Mouse (Mus musculus): ENCODE measurements at regions not wholly inside any gene's neighbourhood (a gene's known extent, or its start where the extent isn't known, plus 50 kb on each side); places are given as distances from the start of the nearest gene placed in this dataset.

DNA sequence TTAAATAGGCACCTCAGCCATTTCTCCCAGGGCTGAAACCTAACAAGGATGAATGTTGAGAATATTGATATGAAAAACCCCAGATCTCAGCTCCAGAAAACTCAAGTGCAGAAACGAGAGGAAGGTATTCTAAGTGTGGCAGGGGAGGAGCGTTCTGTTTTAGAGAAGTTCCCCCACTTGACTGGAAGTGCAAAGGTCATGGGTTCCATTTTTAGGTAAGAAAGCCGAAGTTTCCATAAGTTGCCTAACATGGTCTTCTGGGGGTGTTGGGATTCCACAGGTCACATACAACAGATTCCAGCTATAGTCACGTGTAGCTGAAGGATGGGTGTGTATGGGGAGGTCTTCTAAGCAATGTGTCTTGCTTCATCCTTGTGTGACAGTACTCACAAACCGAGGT is 352.9 kb downstream of the Nuak1 start:
- DNase-seq (ENCODE audit: low spot score in 2 of 2) = no peak

DNA sequence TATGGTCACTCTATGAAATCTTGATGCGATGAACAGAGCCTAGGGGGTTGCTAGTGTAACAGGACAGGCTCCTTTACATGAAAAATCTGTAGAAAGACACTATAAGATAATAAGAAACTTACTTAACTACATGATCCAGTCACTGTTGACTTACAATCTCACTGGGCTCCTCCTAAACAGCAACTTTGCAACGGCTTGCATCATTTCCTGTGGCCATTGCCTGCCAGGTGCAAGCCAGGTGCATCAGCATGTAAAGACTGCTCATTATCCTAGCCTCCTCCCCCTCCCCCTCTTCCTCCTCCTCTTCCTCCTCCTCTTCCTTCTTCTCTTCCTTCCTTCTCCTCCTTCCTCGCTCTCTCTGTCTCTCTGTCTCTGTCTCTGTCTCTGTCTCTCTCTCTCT is 352.5 kb downstream of the Nuak1 start:
- DNase-seq (ENCODE audit: low spot score in 2 of 2) = no peak

DNA sequence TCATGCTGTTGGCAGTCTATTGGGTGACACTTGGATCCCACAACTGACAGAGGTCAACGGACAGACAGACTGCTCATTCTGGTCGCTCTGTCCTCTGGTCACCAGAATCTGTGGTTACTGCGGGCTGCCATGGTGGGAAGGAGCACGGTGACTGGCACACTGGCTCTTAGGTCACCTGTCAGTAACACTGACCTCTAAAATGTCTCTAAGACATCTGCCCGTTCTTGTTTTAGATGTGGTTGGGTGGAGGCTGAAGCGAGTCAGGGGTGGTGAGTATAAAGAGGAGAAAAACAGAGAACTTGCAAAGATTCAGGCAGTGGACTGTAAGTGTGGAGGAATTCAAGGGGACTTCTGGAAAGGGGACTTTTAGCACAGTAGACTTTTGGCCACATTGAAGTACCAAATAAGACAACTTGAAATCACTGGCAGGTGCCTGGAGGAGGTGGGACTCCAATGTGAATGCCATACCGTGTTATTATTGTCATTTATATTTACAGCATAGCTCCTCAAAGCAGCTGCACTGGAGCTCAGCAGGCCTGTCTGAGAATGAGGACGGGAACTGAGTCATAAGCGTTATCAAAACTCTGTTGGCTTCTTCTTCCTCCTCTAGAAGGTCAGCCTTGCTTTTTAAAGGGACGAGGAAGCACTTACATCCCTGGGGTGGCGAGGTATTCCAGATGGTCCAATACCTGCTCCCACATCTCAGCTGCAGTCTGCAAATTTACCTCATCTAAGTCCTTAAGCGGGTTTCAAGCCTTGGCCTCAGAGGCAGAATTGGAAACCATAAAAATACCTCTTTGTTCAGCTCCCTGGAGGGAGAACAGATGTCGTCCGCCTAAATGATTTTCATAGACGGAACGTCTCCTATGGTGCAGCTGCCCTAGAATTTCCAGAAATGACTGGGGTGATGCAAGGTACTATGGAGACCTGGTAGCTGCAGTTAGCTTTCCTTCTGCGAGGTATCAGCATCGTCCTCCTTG is 351.3 kb downstream of the Nuak1 start:
- DNase-seq (ENCODE audit: low spot score in 2 of 2) = no peak

GRCm38 (mm10) chr10:84093919-84094318 is 346.5 kb downstream of the Nuak1 start:
- no peak for DNase-seq (ENCODE audit: low spot score in 2 of 2)

DNA sequence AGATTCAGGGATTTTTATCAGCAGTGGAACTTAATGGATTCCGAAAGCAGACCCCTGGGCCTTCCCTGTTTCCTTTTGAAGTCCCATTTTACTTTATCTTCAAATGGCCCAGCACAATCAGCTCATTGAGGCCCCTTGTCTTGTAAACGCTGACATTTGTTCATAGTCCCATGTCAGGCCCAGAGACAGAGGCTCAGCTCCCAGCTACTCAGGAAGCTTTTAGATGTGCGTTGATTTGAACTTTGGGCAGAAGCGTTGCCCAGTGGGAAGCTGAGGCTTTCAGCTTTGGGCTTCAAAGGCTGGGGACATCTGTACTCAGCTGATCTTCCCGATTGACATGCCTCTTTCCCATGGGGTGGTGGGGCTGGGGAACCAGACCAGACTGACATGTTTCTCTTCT is 343.2 kb downstream of the Nuak1 start:
- DNase-seq (ENCODE audit: low spot score in 2 of 2) = no peak

DNA sequence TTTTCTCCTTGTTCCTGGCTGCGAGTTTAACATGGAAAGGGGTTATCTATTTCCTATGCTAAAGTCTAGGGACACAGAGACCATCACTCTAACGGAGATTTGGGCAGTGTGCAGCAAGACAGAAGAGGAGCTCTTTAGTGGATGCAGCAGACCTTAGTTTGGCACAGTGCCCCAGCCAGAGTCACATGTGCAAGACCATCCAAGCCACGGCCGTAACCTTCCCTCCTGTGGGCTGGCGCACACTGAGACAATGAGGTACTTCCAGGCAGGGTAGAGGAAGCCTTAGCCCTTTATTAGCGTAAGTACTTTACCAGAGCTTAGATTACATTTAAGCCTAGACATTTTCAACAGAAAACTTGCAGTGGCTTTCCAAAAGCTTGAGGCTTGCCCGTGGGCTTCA is 336.4 kb downstream of the Nuak1 start:
- DNase-seq (ENCODE audit: low spot score in 2 of 2) = no peak

DNA sequence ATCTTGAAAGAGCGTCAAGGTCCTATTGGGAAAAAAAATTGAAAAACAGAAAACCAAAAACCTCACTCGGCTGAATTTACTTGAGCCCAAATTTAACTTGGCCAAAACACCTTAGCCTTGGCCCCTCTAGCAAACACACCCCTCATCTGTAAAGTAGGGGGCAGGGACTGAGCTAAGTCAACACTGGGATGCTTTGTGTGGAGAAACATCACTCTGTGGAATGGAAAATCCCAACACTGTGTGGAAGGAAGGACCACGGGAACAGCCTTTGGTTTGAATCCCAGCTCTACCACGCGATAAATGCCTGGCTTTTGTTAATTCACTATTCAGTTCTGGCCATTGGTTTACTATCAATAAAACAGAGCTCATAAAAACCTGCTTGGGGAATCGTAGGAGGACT is 335.8 kb downstream of the Nuak1 start:
- no peak for DNase-seq (ENCODE audit: low spot score in 2 of 2)

- DNase-seq (ENCODE audit: low spot score in 2 of 2) = no peak
Observed at GRCm38 (mm10) chr10:84109680-84110371, 330.6 kb downstream of the Nuak1 start.

GRCm38 (mm10) chr10:84110372-84110985 is 329.9 kb downstream of the Nuak1 start:
- no peak for DNase-seq (ENCODE audit: low spot score in 2 of 2)

- no peak for DNase-seq (ENCODE audit: low spot score in 2 of 2)
Observed at GRCm38 (mm10) chr10:84111502-84111901, 328.9 kb downstream of the Nuak1 start.

DNA sequence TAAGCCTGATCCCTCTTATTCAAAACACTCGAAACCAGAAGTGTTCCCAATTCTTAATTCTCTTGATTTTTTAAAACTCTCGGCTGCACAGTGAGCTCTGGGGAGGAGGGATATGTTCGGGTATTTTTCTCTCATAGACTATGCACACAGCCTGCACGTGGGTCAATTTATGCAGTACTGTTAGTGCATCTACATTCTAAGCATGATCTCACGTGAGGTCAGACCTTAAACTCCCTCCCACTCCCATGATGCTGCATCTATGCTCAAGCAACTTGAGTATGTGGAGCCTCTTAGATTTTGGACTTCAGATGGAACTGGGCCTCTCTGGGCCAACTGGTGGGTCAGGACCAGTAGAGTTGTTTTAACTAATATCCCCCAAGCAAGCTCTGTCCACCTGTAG is 328.5 kb downstream of the Nuak1 start:
- no peak for DNase-seq (ENCODE audit: low spot score in 2 of 2)

DNA sequence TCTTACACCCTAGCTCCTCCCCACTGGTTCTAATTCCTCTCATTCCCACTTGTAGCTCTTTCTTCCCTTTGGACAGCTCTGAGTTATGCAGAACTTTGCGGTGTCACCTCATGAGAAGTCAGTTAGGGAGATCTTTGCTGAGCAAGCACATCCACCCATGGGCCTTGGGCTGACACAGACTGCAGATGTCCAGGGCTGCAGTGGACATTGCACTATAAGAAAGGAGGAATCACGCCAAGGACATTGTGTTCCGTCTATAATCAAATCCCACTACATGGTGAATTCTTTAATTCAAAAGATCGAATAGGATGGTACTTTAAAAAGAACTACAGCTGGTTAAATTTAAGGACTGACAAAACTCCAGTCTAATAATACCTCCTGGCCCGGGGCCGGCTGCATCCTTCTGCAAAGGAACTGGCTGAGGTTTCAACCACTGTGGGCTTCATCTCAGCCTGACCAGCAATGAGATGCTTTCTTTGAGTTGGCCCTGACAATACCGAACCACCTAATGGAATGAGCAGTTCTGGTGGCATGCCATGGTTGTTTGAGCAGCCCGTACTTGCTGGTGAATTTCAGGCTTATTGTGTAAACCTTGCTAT is 320.3 kb downstream of the Nuak1 start:
- no peak for DNase-seq (ENCODE audit: low spot score in 2 of 2)

DNA sequence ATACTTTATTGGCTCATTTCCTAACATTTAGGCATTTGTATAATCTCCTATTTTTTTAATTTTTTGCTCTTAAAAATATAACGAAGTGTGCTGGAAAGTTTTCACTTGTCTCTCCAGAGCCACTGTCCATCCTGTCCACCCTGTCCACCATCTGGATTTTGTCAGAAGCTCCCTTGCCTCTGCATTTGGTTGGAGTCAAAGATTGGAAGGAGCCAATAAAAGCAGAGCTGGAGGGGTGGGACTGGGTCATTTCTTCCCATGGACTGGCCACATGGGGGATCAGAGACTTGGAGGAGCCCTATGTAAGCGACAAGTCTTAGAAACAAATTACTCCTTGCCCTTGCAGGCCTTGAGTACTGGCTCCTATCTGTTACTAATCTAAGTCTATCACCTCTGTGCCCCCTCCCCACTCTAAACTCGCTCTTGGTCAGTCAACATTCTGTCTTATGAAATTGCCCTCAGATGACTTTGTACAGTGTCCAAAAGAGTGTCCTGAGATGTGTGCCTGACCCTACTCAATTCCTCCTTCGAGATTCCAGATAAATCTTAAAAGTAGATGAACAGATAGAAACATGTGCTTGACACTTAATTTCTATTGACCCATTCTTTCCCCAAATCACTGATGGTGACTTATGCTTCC is 303.3 kb downstream of the Nuak1 start:
- DNase-seq (ENCODE audit: low spot score in 2 of 2) = no peak

DNA sequence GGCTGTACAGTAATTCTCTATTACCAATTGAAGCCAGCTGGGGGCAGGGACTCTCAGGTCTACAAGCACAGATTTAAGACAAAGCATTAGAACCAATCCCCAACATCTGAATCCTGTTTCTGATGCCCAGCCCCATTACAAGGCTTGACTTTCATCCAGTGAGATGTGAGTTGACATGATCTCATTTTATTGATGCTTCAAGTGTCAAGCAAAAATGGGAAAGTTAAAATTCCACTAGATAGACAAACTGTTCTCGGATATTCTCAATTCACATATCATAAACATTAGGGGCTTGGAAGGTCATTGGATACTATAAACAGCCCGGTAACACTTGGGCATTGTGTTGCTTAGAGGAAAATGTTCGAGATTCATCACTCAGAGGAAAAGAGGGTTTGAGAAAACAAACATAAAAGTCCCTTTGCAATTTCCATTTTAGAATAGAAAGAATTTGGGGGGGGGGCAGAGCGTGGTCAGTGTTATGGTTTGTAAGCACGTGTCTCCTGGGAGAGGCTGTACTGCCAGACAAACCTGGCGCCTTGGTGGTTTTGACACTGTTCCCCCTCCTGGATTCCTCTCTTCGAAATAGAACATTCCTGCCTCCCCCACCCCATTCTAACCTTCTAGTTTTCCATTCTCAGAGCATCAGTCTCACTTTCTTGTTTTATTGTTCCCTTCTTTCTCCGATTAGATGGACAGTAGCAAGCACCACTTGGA is 297.5 kb downstream of the Nuak1 start:
- no peak for DNase-seq (ENCODE audit: low spot score in 2 of 2)

DNA sequence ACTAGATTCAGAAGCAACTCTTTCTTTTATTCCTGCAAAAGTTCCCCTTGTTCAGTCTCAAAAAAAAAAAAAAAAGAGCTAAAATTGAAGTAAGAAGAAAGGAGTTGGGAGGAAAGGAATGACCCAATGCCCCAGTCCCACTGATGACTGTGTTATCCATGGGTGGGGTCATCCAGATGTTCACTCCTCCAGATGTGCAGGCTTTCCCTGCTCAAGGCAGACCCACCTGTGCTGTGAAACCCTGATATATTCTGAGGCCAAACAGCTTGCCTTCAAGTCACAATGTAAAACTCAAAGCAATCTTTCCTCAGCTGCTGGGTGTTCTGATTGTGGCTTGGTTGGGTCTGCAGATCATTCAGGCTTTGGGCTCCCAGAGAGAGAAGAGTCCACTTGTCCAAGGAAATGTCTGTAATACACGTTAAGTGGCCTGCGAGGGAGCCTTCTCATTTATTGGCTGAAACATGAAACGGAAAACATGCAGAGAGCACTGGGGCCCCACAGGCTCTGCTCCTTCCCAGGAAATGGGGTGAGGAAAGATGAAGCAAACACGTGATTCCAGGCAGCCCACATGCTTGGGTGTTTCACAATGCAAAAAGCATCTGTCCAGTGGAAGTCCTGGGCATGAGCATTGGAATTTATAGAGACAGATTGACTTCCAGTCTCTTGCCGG is 296.6 kb downstream of the Nuak1 start:
- no peak for DNase-seq (ENCODE audit: low spot score in 2 of 2)

- DNase-seq (ENCODE audit: low spot score in 2 of 2) = no peak
Observed at GRCm38 (mm10) chr10:84144344-84144687, 296.1 kb downstream of the Nuak1 start.

DNA sequence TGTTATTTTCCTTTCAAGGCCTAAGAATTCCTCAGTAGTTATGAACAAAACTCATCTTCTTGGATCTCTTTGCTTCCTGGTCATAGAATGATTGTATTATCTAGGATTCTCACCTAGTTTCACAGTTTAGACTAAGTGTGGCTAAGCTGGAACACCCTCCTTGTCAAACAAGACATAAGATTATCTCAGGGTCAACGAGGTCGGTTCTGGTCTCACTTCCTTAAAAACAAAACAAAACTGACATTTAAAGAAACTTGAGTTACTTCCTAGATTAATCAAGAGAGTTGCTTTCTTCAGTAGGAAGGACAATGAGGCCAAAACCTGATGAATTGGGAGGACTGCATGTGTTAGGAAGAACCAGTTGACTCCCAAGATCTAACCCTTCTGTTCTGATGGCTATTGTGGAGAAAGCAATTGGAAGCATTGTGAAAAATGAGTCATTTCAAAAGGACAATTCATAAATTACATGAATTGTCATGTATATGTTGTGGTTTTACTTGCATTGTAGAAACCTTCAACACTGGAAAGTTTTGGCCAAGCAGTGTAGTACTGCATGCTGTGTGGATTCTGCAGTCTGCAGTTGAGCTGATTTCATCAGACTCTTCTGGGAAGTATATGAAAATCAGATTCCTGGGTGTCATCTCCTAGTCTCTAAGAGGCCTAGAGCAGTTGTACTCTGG is 293.0 kb downstream of the Nuak1 start:
- no peak for DNase-seq (ENCODE audit: low spot score in 2 of 2)

DNA sequence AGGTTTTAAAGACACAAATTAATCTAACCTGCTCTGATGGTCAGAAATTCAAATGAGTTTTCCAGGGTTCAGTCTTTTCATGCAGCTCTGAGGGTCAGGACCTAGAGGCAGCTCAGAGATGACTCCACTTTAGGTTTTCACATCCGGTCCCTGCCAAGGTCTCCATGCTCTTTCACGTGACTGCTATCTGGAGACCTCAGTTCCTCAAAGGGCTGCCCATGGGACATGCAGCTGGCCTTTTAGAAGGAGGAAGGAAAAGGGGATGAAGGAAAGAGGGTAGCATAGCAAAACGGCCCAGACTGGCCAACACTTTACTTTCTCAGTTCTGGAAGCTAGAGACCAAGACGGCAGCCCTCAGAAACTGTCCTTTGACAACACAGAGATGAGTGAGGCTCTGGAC is 276.6 kb downstream of the Nuak1 start:
- DNase-seq (ENCODE audit: low spot score in 2 of 2) = no peak

GRCm38 (mm10) chr10:84165832-84166567 is 274.4 kb downstream of the Nuak1 start:
- DNase-seq (ENCODE audit: low spot score in 2 of 2) = no peak

All from adrenal gland, adult 18-20 months (tissue).